Mouse (Mus musculus) midbrain, embryonic 14.5 days (tissue): ENCODE measurements at regions not wholly inside any gene's neighbourhood (a gene's known extent, or its start where the extent isn't known, plus 50 kb on each side); places are given as distances from the start of the nearest gene placed in this dataset.
A peak's percentile ranks its signal among the peaks of the same experiment; 100 is the strongest.

Source experiments
- ATAC-seq: fragments of 200-750 bp; cut with Nextera tagmentation; 2 replicates; pipeline ENCODE4 v1.8.0; 2017; ENCODE audit warnings: moderate number of reproducible peaks, moderate library complexity; ENCODE audit not compliant: low FRiP score, low TSS enrichment
- DNase-seq: peaks from one replicate; pipeline ENCODE4 v3.0.0-alpha.2; 2015
- H3K27ac ChIP-seq: fragments of 300-500 bp; sonication (generic); replicated peaks from 2 replicates; pipeline ENCODE4 v1.5.1; 2014; ENCODE audit warnings: mild to moderate bottlenecking, low read depth, low read length, moderate library complexity
- H3K27me3 ChIP-seq: fragments of 300-500 bp; sonication (generic); 2 replicates; pipeline ENCODE4 v1.6.1; 2014; ENCODE audit warnings: low read length, control low read depth, mixed read lengths; ENCODE audit not compliant: control insufficient read depth, insufficient read depth
- H3K36me3 ChIP-seq: fragments of 300-500 bp; sonication (generic); 2 replicates; pipeline ENCODE4 v1.6.1; 2014; ENCODE audit warnings: low read length, control low read depth; ENCODE audit not compliant: control insufficient read depth, insufficient read depth
- H3K4me1 ChIP-seq: fragments of 300-500 bp; sonication (generic); 2 replicates; pipeline ENCODE4 v1.6.1; 2014; ENCODE audit warnings: mild to moderate bottlenecking, antibody characterized with exemption, low read length, control low read depth; ENCODE audit not compliant: control insufficient read depth, insufficient read depth
- H3K4me2 ChIP-seq: fragments of 300-500 bp; sonication (generic); 2 replicates; pipeline ENCODE4 v1.6.1; 2014; ENCODE audit warnings: mild to moderate bottlenecking, low read length, moderate library complexity
- H3K4me3 ChIP-seq: fragments of 300-500 bp; sonication (generic); replicated peaks from 2 replicates; pipeline ENCODE4 v1.5.1; 2014; ENCODE audit warnings: low read depth, low read length
- H3K9ac ChIP-seq: fragments of 300-500 bp; sonication (generic); replicated peaks from 2 replicates; pipeline ENCODE4 v1.6.1; 2014; ENCODE audit warnings: mild to moderate bottlenecking, low read length, moderate library complexity
- H3K9me3 ChIP-seq: fragments of 300-500 bp; sonication (generic); 2 replicates; pipeline ENCODE4 v1.6.1; 2016; ENCODE audit warnings: low read length, control low read depth, mixed read lengths; ENCODE audit not compliant: control insufficient read depth
- WGBS: fragments of 180-500 bp; shearing (Covaris S2); extraction: QIAGEN DNeasy Blood & Tissue Kit; methylation state at CpG from one replicate; pipeline ENCODE4 v1.1.7; 2014; 5-methylcytosine and 5-hydroxymethylcytosine counted together

DNA sequence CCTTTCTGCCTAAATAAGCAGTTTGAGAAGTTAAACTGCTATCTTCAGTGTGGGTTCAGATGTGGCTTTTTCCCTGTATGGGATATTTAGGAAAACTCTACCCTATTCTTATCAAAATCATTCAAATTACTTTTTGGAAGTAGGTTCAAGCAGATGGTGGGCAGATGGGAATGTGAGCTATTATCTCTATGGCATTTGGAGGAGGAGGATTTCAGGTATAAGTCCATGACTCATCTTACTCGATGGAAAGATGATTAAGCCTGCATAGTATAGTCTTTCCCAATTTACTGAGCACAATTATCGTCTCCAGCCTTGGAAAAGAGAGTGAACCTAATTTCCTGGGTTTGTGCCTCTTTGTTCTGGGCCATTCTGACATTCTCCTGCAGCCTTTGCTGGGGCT is 1413.2 kb downstream of the D3Ertd751e start:
- Histone ChIP-seq H3K9me3 (no peaks in the 10 kb centered on the region), H3K27me3 (no peaks in the 10 kb centered on the region), H3K36me3 (no peaks in the 10 kb centered on the region), H3K4me1 (no peaks in the 10 kb centered on the region), H3K27ac (no peak overlapping the region), H3K4me3 (no peak overlapping the region), H3K9ac (no peak overlapping the region), H3K4me2 (no peak overlapping the region)
- ATAC-seq = no peak
- DNase-seq = no peak
- 86% methylated on average over 2 of the region's 2 CpGs for WGBS

DNA sequence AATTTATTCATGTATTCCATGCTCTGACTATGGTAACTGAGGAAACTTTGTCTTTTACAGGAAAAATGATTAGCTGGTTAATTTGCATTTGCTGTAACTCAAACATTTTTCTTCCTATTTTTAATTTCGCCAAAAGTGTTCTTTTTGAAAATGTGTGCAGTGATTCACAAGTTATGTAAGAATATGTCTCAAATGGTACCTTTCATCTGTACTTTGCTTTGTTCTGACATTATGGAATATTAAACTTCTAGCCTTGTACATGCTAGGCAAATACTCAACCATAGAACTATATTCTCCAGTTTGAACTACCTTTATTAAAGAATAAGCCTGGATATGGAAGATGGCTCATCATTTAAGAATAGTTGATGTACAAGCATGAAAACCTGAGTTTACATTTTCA is 1418.1 kb downstream of the D3Ertd751e start:
- ATAC-seq (no peak), DNase-seq (no peak)
- Histone ChIP-seq H3K4me3 (no peak overlapping the region), H3K27ac (no peak overlapping the region), H3K27me3 (no peaks in the 10 kb centered on the region), H3K9ac (no peak overlapping the region), H3K4me1 (no peaks in the 10 kb centered on the region), H3K36me3 (no peaks in the 10 kb centered on the region), H3K4me2 (no peak overlapping the region), H3K9me3 (no peaks in the 10 kb centered on the region)
- WGBS = 86% methylated on average over 1 of the region's 1 CpGs

DNA sequence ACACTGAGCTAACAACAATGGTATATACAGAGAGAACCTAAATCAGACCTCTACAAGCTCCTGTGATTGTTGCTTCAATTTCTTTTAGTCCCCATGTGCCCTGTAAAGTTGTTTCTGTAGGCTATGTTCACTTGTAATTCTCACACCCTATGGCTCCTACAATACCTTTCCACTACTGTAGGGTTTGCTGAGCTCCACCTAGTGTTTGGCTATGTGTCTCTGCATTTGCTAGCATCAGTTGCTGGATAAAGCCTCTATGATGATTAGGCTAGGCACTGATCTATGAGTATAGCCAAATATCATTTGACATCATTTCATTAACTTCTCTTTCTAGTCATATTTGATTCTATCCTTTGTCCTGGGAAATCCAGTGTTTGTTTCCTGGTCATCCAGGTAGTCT is 1440.4 kb downstream of the D3Ertd751e start:
- Histone ChIP-seq H3K36me3 (no peaks in the 10 kb centered on the region), H3K4me2 (no peak overlapping the region), H3K9ac (no peak overlapping the region), H3K9me3 (no peaks in the 10 kb centered on the region), H3K4me1 (no peaks in the 10 kb centered on the region), H3K27ac (no peak overlapping the region), H3K27me3 (no peaks in the 10 kb centered on the region), H3K4me3 (no peak overlapping the region)
- DNase-seq (no peak), ATAC-seq (no peak)

DNA sequence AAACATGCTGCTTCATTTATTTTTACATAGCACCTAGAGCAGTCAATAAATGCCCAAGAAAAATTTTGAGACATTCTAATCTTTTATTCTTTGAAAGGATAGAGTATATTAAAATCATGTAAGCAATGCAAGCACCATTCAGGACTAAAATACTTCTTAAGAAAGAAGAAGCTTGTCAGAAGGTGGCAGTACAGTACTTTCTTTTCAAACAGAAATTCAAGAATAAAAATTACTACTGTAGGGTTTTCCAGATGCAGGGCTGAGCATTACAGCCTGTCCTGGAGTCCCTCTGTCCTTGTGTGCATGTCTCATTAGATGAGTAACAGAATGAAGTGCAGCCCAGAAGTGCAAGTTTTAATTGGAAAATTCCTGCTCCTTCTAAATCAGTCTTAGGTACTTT is 1457.5 kb downstream of the D3Ertd751e start:
- H3K4me1 ChIP-seq = no peaks in the 10 kb centered on the region
- H3K36me3 ChIP-seq = no peaks in the 10 kb centered on the region
- no peaks in the 10 kb centered on the region for H3K27me3 ChIP-seq
- H3K9me3 ChIP-seq = no peaks in the 10 kb centered on the region
- no peak overlapping the region for H3K27ac ChIP-seq
- peak; percentile 70 for DNase-seq
- H3K4me3 ChIP-seq = no peak overlapping the region
- no peak overlapping the region for H3K9ac ChIP-seq
- ATAC-seq = no peak
- no peak overlapping the region for H3K4me2 ChIP-seq

DNA sequence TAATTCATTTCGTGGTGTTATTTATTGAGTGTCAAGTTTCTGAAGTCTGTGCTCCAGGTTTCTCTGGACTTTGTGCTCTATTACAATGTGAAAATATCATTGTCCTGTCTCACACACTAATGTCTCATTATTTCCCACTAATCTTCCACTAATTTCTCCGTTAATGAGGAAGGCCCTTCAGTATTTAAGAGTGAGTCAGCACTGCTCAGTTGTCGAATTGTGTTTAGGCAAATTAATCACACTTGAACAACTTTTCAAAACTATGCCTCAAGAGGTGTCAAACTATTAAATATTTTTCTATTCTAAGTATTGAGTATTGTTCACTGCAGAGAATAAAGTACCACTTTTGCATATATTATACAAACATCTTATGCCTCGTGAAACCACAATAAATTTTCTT is 1467.2 kb downstream of the D3Ertd751e start:
- Histone ChIP-seq H3K27ac (no peak overlapping the region), H3K27me3 (no peaks in the 10 kb centered on the region), H3K36me3 (no peaks in the 10 kb centered on the region), H3K9ac (no peak overlapping the region), H3K4me2 (no peak overlapping the region), H3K4me3 (no peak overlapping the region), H3K4me1 (no peaks in the 10 kb centered on the region), H3K9me3 (no peaks in the 10 kb centered on the region)
- ATAC-seq (no peak), DNase-seq (no peak)
- 80% methylated on average over 4 of the region's 4 CpGs for WGBS

DNA sequence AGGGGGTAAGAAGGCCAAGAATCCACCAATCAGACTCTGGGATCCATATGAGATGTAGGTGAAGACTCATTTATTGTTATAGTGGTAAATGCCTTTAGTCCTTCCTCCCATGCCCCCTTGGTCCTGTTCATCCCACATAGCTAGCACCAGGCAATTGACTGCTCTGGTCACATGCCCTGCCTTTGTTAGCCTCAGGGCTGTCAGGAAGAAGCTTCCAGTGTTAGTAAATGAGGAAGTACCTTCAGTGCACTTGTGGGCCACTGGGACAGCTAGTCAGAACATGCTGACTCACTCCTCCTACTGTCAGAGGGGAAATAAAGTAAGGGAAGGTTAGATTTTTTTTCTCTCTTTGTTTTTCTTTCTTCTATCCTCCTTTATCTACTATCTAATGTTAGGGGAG is 1476.3 kb downstream of the D3Ertd751e start:
- DNase-seq (no peak), ATAC-seq (no peak)
- H3K9me3 ChIP-seq = no peaks in the 10 kb centered on the region

DNA sequence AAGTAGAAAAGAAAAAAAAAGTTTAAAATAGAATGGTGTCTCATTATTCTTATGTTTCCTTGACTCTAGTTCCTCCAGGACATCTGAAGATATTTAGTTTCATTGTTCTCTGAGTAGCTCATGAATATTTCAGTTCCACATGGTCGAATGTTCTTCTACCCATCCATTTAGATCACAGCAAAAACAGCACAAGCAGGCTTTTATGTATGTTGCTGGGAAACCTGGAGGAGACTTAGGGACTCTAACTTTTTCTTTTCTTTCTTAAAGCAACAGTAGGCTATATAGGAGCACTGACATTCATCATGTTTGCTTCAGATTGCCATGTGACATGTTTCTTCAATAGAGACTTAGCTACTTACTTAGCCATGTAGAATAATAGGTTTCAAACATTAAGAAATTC is 1504.2 kb downstream of the D3Ertd751e start:
- no peaks in the 10 kb centered on the region for H3K9me3 ChIP-seq
- H3K9ac ChIP-seq = no peak overlapping the region
- H3K4me1 ChIP-seq = no peaks in the 10 kb centered on the region
- H3K27me3 ChIP-seq = no peaks in the 10 kb centered on the region
- ATAC-seq = no peak
- H3K4me2 ChIP-seq = no peak overlapping the region
- no peak overlapping the region for H3K27ac ChIP-seq
- DNase-seq = peak; percentile 14
- H3K4me3 ChIP-seq = no peak overlapping the region
- H3K36me3 ChIP-seq = no peaks in the 10 kb centered on the region
- WGBS = 6% methylated on average over 1 of the region's 1 CpGs

More for the DNA sequence above, 1476.3 kb downstream of the D3Ertd751e start:
- Histone ChIP-seq H3K27me3 (no peaks in the 10 kb centered on the region), H3K4me1 (no peaks in the 10 kb centered on the region), H3K4me3 (no peak overlapping the region), H3K36me3 (no peaks in the 10 kb centered on the region), H3K9ac (no peak overlapping the region), H3K4me2 (no peak overlapping the region), H3K27ac (no peak overlapping the region)
